Mouse (Mus musculus) urinary bladder, postnatal 10 days (tissue): ENCODE results near the gene Larp1b.

Experiments used
- DNase-seq: peaks from one replicate; pipeline ENCODE4 v3.0.0; 2022; ENCODE audit warnings: low spot score

Gene Larp1b

GRCm38 (mm10) chr3:41021980-41022379 lies 72.4 kb downstream of the Larp1b start:
- DNase-seq: no peak

GRCm38 (mm10) chr3:41030705-41031104 lies 81.1 kb downstream of the Larp1b start:
- no peak for DNase-seq

GRCm38 (mm10) chr3:41031286-41032210 lies 81.9 kb downstream of the Larp1b start:
- no peak for DNase-seq

GRCm38 (mm10) chr3:41038297-41038916 lies 88.8 kb downstream of the Larp1b start:
- DNase-seq: no peak

- no peak for DNase-seq
Observed at GRCm38 (mm10) chr3:41041241-41041640, 91.6 kb downstream of the Larp1b start.

- DNase-seq: no peak
Observed at GRCm38 (mm10) chr3:41042195-41042938, 92.7 kb downstream of the Larp1b start.

GRCm38 (mm10) chr3:41043756-41044354 lies 94.2 kb downstream of the Larp1b start:
- DNase-seq: no peak

GRCm38 (mm10) chr3:41047838-41048237 lies 98.2 kb downstream of the Larp1b start:
- DNase-seq: no peak

- DNase-seq: no peak
Observed at GRCm38 (mm10) chr3:41053334-41053733, 103.7 kb downstream of the Larp1b start.

- no peak for DNase-seq
Observed at GRCm38 (mm10) chr3:41058395-41058794, 108.8 kb downstream of the Larp1b start.

- no peak for DNase-seq
Observed at GRCm38 (mm10) chr3:41059249-41059648, 109.6 kb downstream of the Larp1b start.

- no peak for DNase-seq
Observed at GRCm38 (mm10) chr3:41061831-41062565, 112.4 kb downstream of the Larp1b start.

- DNase-seq: no peak
Observed at GRCm38 (mm10) chr3:41062758-41063157, 113.1 kb downstream of the Larp1b start.

GRCm38 (mm10) chr3:41065320-41065719 lies 115.7 kb downstream of the Larp1b start:
- DNase-seq: no peak

GRCm38 (mm10) chr3:41070519-41070918 lies 120.9 kb downstream of the Larp1b start:
- no peak for DNase-seq

- DNase-seq: no peak
Observed at GRCm38 (mm10) chr3:41075376-41075775, 125.7 kb downstream of the Larp1b start.

- DNase-seq: no peak
Observed at GRCm38 (mm10) chr3:41078673-41079072, 129.0 kb downstream of the Larp1b start.

- no peak for DNase-seq
Observed at GRCm38 (mm10) chr3:41080724-41081123, 131.1 kb downstream of the Larp1b start.

- no peak for DNase-seq
Observed at GRCm38 (mm10) chr3:41081474-41082301, 132.1 kb downstream of the Larp1b start.

GRCm38 (mm10) chr3:41082520-41082884 lies 132.9 kb downstream of the Larp1b start:
- DNase-seq: no peak
